Mouse (Mus musculus) heart, embryonic 15.5 days (tissue): Measurements from ENCODE around the gene Kcng3. TPM values are rescaled to one million over a fixed set of nuclear protein-coding genes. Genes with fewer than 3 reads are reported as not detected.

ENCODE experiments used
- ATAC-seq: fragments of 200-750 bp; cut with Nextera tagmentation; replicated peaks from 2 replicates; pipeline ENCODE4 v1.8.0; 2017; ENCODE audit warnings: low read depth, moderate TSS enrichment; ENCODE audit not compliant: insufficient number of reproducible peaks, insufficient read depth, low FRiP score
- H3K27ac ChIP-seq: fragments of 300-500 bp; sonication (generic); 2 replicates; pipeline ENCODE4 v1.5.1; 2015; ENCODE audit warnings: mild to moderate bottlenecking, inconsistent platforms
- H3K27me3 ChIP-seq: fragments of 300-500 bp; sonication (generic); 2 replicates; pipeline ENCODE4 v1.6.1; 2015; ENCODE audit warnings: inconsistent platforms
- H3K36me3 ChIP-seq: fragments of 300-500 bp; sonication (generic); 2 replicates; pipeline ENCODE4 v1.6.1; 2015; ENCODE audit warnings: mild to moderate bottlenecking, inconsistent platforms
- H3K4me1 ChIP-seq: fragments of 300-500 bp; sonication (generic); replicated peaks from 2 replicates; pipeline ENCODE4 v1.6.1; 2015; ENCODE audit warnings: inconsistent platforms
- H3K4me2 ChIP-seq: fragments of 300-500 bp; sonication (generic); 2 replicates; pipeline ENCODE4 v1.6.1; 2015; ENCODE audit warnings: inconsistent platforms, mild to moderate bottlenecking, moderate library complexity
- H3K4me3 ChIP-seq: fragments of 300-500 bp; sonication (generic); 2 replicates; pipeline ENCODE4 v1.5.1; 2015; ENCODE audit warnings: mild to moderate bottlenecking, inconsistent platforms
- H3K9ac ChIP-seq: fragments of 300-500 bp; sonication (generic); 2 replicates; pipeline ENCODE4 v1.6.1; 2015; ENCODE audit warnings: mild to moderate bottlenecking, inconsistent platforms
- H3K9me3 ChIP-seq: fragments of 300-500 bp; sonication (generic); replicated peaks from 2 replicates; pipeline ENCODE4 v1.6.1; 2016; ENCODE audit warnings: inconsistent platforms
- WGBS: fragments of 180-500 bp; shearing (Covaris S2); methylation state at CpG from one replicate; pipeline ENCODE4 v1.1.7; 2015; ENCODE audit warnings: mixed read lengths; 5-methylcytosine and 5-hydroxymethylcytosine counted together
- polyA plus RNA-seq: library from polyadenylated mRNA; unstranded; fragments of >200 nt; fragmentation: Nextera tagmentation; extraction: Ambion mirVana; gene quantifications from 2 replicates; pipeline ENCODE4 v1.2.1, GENCODE M21; 2015

Kcng3 gene
- 0.04 TPM in 1 of 2 replicates, not detected in the other for polyA plus RNA-seq

GRCm38 (mm10) chr17:83631783-83632652 lies at the start of gene Kcng3:
TSS of gene Kcng3 (minus strand) at chr17:83631895.
- peak within 1 kb of the TSS; percentile 95 for H3K4me2 ChIP-seq
- H3K27me3 ChIP-seq: peaks cover 72% of the 10 kb centered on the region
- H3K27ac ChIP-seq: no peak within 1 kb of the TSS
- peaks cover 27% of the 10 kb centered on the region for H3K4me1 ChIP-seq
- H3K36me3 ChIP-seq: no peaks in the 10 kb centered on the region
- peak within 1 kb of the TSS; percentile 41 for H3K9ac ChIP-seq
- H3K9me3 ChIP-seq: no peaks in the 10 kb centered on the region
- peak within 1 kb of the TSS; percentile 61 for H3K4me3 ChIP-seq
- under 1% methylated on average over 85 of the region's 86 CpGs for WGBS
- 0 out of 2 replicates have a peak, but pooled peaks have one; percentile 41 for ATAC-seq

- no peaks in the 10 kb centered on the region for H3K9me3 ChIP-seq
- no peaks in the 10 kb centered on the region for H3K27me3 ChIP-seq
- no peak overlapping the region for H3K9ac ChIP-seq
- no peak overlapping the region for H3K27ac ChIP-seq
- 83% methylated on average over 1 of the region's 1 CpGs for WGBS
- no peaks in the 10 kb centered on the region for H3K4me1 ChIP-seq
- no peaks in the 10 kb centered on the region for H3K36me3 ChIP-seq
- ATAC-seq: no peak
- no peak overlapping the region for H3K4me2 ChIP-seq
- H3K4me3 ChIP-seq: no peak overlapping the region
Measured at GRCm38 (mm10) chr17:83677370-83677769, 45.7 kb upstream of the Kcng3 start.

- Histone ChIP-seq H3K36me3 (no peaks in the 10 kb centered on the region), H3K4me1 (no peaks in the 10 kb centered on the region), H3K9ac (no peak overlapping the region), H3K9me3 (no peaks in the 10 kb centered on the region), H3K27ac (no peak overlapping the region), H3K4me2 (no peak overlapping the region), H3K4me3 (no peak overlapping the region), H3K27me3 (no peaks in the 10 kb centered on the region)
- 78% methylated on average over 4 of the region's 4 CpGs for WGBS
- no peak for ATAC-seq
Measured at GRCm38 (mm10) chr17:83672685-83673084, 41.0 kb upstream of the Kcng3 start.

- no peaks in the 10 kb centered on the region for H3K4me1 ChIP-seq
- no peak overlapping the region for H3K9ac ChIP-seq
- H3K9me3 ChIP-seq: no peaks in the 10 kb centered on the region
- no peak for ATAC-seq
- no peak overlapping the region for H3K4me3 ChIP-seq
- H3K36me3 ChIP-seq: no peaks in the 10 kb centered on the region
- 74% methylated on average over 3 of the region's 3 CpGs for WGBS
- H3K27ac ChIP-seq: no peak overlapping the region
- no peaks in the 10 kb centered on the region for H3K27me3 ChIP-seq
- H3K4me2 ChIP-seq: no peak overlapping the region
Measured at GRCm38 (mm10) chr17:83667934-83668690, 36.4 kb upstream of the Kcng3 start.

- no peaks in the 10 kb centered on the region for H3K36me3 ChIP-seq
- H3K27me3 ChIP-seq: no peaks in the 10 kb centered on the region
- H3K9ac ChIP-seq: no peak overlapping the region
- no peak overlapping the region for H3K4me3 ChIP-seq
- H3K4me2 ChIP-seq: peak overlapping the region; percentile 29; the same call in 1 of the 2 replicates
- WGBS: 56% methylated on average over 13 of the region's 13 CpGs
- no peaks in the 10 kb centered on the region for H3K4me1 ChIP-seq
- no peak for ATAC-seq
- H3K9me3 ChIP-seq: no peaks in the 10 kb centered on the region
- no peak overlapping the region for H3K27ac ChIP-seq
Measured at GRCm38 (mm10) chr17:83666597-83667287, 35.0 kb upstream of the Kcng3 start.

- ATAC-seq: no peak
- Histone ChIP-seq H3K9ac (no peak overlapping the region), H3K27me3 (no peaks in the 10 kb centered on the region), H3K27ac (no peak overlapping the region), H3K36me3 (no peaks in the 10 kb centered on the region), H3K9me3 (no peaks in the 10 kb centered on the region), H3K4me2 (no peak overlapping the region), H3K4me1 (no peaks in the 10 kb centered on the region), H3K4me3 (no peak overlapping the region)
- WGBS: 54% methylated on average over 8 of the region's 8 CpGs
Measured at GRCm38 (mm10) chr17:83664761-83665160, 33.1 kb upstream of the Kcng3 start.

GRCm38 (mm10) chr17:83658943-83659342 lies 27.2 kb upstream of the Kcng3 start:
- ATAC-seq: no peak
- 45% methylated on average over 1 of the region's 1 CpGs for WGBS
- no peak overlapping the region for H3K27ac ChIP-seq

GRCm38 (mm10) chr17:83657375-83657774 lies 25.7 kb upstream of the Kcng3 start:
- WGBS: 85% methylated on average over 9 of the region's 9 CpGs
- H3K36me3 ChIP-seq: no peaks in the 10 kb centered on the region
- H3K9ac ChIP-seq: no peak overlapping the region
- H3K9me3 ChIP-seq: no peaks in the 10 kb centered on the region
- no peak for ATAC-seq
- no peaks in the 10 kb centered on the region for H3K27me3 ChIP-seq
- H3K27ac ChIP-seq: no peak overlapping the region
- no peak overlapping the region for H3K4me2 ChIP-seq
- no peaks in the 10 kb centered on the region for H3K4me1 ChIP-seq
- no peak overlapping the region for H3K4me3 ChIP-seq

More at GRCm38 (mm10) chr17:83658943-83659342, 27.2 kb upstream of the Kcng3 start:
- Histone ChIP-seq H3K36me3 (no peaks in the 10 kb centered on the region), H3K4me2 (no peak overlapping the region), H3K9me3 (no peaks in the 10 kb centered on the region), H3K27me3 (no peaks in the 10 kb centered on the region), H3K4me3 (no peak overlapping the region), H3K4me1 (no peaks in the 10 kb centered on the region), H3K9ac (no peak overlapping the region)

GRCm38 (mm10) chr17:83655732-83656131 lies 24.0 kb upstream of the Kcng3 start:
- Histone ChIP-seq H3K4me2 (no peak overlapping the region), H3K9ac (no peak overlapping the region), H3K4me1 (no peaks in the 10 kb centered on the region), H3K27me3 (no peaks in the 10 kb centered on the region), H3K4me3 (no peak overlapping the region), H3K9me3 (no peaks in the 10 kb centered on the region), H3K36me3 (no peaks in the 10 kb centered on the region), H3K27ac (no peak overlapping the region)
- WGBS: 68% methylated on average over 3 of the region's 3 CpGs
- ATAC-seq: no peak

- H3K4me3 ChIP-seq: no peak overlapping the region
- no peaks in the 10 kb centered on the region for H3K9me3 ChIP-seq
- H3K9ac ChIP-seq: no peak overlapping the region
- no peaks in the 10 kb centered on the region for H3K27me3 ChIP-seq
- no peak overlapping the region for H3K4me2 ChIP-seq
- no peak for ATAC-seq
- no peak overlapping the region for H3K27ac ChIP-seq
- no peaks in the 10 kb centered on the region for H3K36me3 ChIP-seq
- no peaks in the 10 kb centered on the region for H3K4me1 ChIP-seq
- WGBS: 61% methylated on average over 13 of the region's 13 CpGs
Measured at GRCm38 (mm10) chr17:83654651-83655136, 23.0 kb upstream of the Kcng3 start.

GRCm38 (mm10) chr17:83653635-83654034 lies 21.9 kb upstream of the Kcng3 start:
- Histone ChIP-seq H3K27ac (no peak overlapping the region), H3K9ac (no peak overlapping the region), H3K4me2 (no peak overlapping the region), H3K9me3 (no peaks in the 10 kb centered on the region), H3K4me3 (no peak overlapping the region), H3K36me3 (no peaks in the 10 kb centered on the region), H3K4me1 (no peaks in the 10 kb centered on the region), H3K27me3 (no peaks in the 10 kb centered on the region)
- ATAC-seq: no peak
- 94% methylated on average over 3 of the region's 3 CpGs for WGBS
